Mouse (Mus musculus) stomach, postnatal 0 days (tissue): Measurements from ENCODE around the gene Mfsd9.

Source experiments
- CTCF ChIP-seq: IDR thresholded peaks from 2 replicates; pipeline ENCODE4 v1.5.1; 2016; ENCODE audit warnings: antibody characterized with exemption, low read depth, mild to moderate bottlenecking, moderate library complexity
- EP300 ChIP-seq: optimal IDR thresholded peaks from 2 replicates; pipeline ENCODE3; 2016; ENCODE audit warnings: antibody characterized with exemption

DNA sequence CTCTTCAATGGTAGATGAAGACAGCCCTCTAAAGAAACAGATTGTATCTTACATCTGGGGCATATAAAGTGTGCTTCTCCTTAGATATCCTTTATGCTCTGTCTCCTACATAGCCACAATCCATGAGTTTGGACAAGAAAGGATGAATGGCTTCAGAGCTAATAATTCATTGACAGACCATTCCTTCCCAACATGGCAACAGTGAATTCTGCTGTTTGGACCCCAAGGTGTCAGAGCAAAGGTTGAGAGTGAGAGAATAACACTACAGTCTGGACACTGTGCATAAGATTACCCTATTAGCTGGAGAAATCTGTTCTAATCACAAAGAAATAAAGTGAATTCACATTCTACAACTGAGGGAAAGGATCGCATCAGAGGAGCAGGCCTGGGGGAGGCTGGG lies 5.0 kb upstream of the Mfsd9 start:
- TF ChIP-seq CTCF: no peak
- no peak for TF ChIP-seq EP300
